Mouse (Mus musculus) liver, embryonic 12.5 days (tissue): ENCODE results near the gene Tmem269. TPM values are rescaled to one million over a fixed set of nuclear protein-coding genes. Genes with fewer than 3 reads are reported as not detected.

Source experiments
- ATAC-seq: fragments of 200-750 bp; cut with Nextera tagmentation; 2 replicates; pipeline ENCODE4 v1.8.0; 2017; ENCODE audit warnings: moderate number of reproducible peaks, mild to moderate bottlenecking, moderate library complexity
- H3K27ac ChIP-seq: fragments of 300-500 bp; sonication (generic); 2 replicates; pipeline ENCODE4 v1.5.1; 2016; ENCODE audit warnings: mild to moderate bottlenecking
- H3K27me3 ChIP-seq: fragments of 300-500 bp; sonication (generic); replicated peaks from 2 replicates; pipeline ENCODE4 v1.6.1; 2016; ENCODE audit warnings: mild to moderate bottlenecking, moderate library complexity
- H3K36me3 ChIP-seq: fragments of 300-500 bp; sonication (generic); 2 replicates; pipeline ENCODE4 v1.6.1; 2016; ENCODE audit warnings: mild to moderate bottlenecking, moderate library complexity
- H3K4me1 ChIP-seq: fragments of 300-500 bp; sonication (generic); 2 replicates; pipeline ENCODE4 v1.6.1; 2016
- H3K4me2 ChIP-seq: fragments of 300-500 bp; sonication (generic); 2 replicates; pipeline ENCODE4 v1.6.1; 2016; ENCODE audit warnings: mild to moderate bottlenecking, moderate library complexity
- H3K4me3 ChIP-seq: fragments of 300-500 bp; sonication (generic); 2 replicates; pipeline ENCODE4 v1.5.1; 2016; ENCODE audit warnings: mild to moderate bottlenecking, moderate library complexity
- H3K9ac ChIP-seq: fragments of 300-500 bp; sonication (generic); 2 replicates; pipeline ENCODE4 v1.6.1; 2016; ENCODE audit warnings: mild to moderate bottlenecking, moderate library complexity
- H3K9me3 ChIP-seq: fragments of 300-500 bp; sonication (generic); replicated peaks from 2 replicates; pipeline ENCODE4 v1.6.1; 2016; ENCODE audit warnings: mild to moderate bottlenecking, moderate library complexity
- WGBS: fragments of 180-500 bp; shearing (Covaris S2); methylation state at CpG from one replicate; pipeline ENCODE4 v1.1.7; 2016; ENCODE audit not compliant: insufficient replicate concordance; 5-methylcytosine and 5-hydroxymethylcytosine counted together
- polyA plus RNA-seq: library from polyadenylated mRNA; unstranded; fragments of >200 nt; fragmentation: Nextera tagmentation; extraction: Ambion mirVana; gene quantifications from 2 replicates; pipeline ENCODE4 v1.2.1, GENCODE M21; 2016

The Tmem269 gene
- polyA plus RNA-seq, 1 experiment from 2014 or later, result not detected

DNA sequence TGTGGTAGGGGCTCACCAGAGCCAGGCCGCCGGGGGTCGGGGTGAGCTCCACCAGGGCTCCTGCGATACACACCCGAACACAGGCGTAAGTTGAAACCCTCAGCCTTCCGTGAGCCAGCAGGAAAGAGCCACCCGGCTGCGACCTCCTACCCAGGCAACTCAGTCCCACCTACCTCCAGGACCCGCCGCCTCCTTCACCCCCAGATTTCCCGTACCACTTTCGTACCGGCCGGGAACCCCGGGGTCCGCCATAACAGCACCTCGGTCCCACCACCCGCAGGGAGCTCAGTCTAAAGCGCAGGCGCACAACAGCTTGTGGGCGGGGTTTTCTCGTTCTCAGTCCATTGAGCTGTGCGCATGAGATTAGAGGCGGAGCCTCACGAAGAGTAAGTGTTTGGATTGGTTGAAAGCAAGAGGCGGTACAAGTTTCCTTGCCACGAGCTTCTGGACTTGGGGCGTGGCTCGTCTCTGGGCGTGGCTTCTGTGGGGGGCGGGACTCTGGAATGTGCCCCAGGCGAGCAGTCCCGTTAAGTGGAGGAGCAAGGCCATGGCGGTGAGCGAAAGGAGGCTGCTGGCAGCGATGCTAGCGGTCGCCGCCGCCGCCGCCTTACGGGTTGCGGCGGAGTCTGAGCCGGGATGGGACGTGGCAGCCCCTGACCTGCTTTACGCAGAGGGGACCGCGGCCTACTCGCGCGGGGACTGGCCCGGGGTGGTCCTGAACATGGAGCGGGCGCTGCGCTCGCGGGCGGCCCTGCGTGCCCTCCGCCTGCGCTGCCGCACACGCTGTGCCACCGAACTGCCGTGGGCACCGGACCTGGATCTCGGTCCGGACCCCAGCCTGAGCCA lies 14.6 kb upstream of the Tmem269 start, which contains the start of the genes AU022252 and P3h1:
TSS of gene AU022252 (minus strand) at position 303 of the 846 bp plus-strand sequence.
TSS of gene P3h1 (plus strand) at position 506 of the 846 bp plus-strand sequence.
- H3K9ac ChIP-seq, result peak within 1 kb of the TSS; percentile 86
- H3K4me2 ChIP-seq, result peak within 1 kb of the TSS; percentile 100
- peak within 1 kb of the TSS; percentile 69 for H3K27ac ChIP-seq
- under 1% methylated on average over 71 of the region's 71 CpGs for WGBS
- H3K4me3 ChIP-seq, result peak within 1 kb of the TSS; percentile 90
- peaks cover 29% of the 10 kb centered on the region for H3K4me1 ChIP-seq
- ATAC-seq, result peak; percentile 96
- H3K9me3 ChIP-seq, result no peaks in the 10 kb centered on the region
- no peaks in the 10 kb centered on the region for H3K27me3 ChIP-seq
- H3K36me3 ChIP-seq, result peaks cover 23% of the 10 kb centered on the region

DNA sequence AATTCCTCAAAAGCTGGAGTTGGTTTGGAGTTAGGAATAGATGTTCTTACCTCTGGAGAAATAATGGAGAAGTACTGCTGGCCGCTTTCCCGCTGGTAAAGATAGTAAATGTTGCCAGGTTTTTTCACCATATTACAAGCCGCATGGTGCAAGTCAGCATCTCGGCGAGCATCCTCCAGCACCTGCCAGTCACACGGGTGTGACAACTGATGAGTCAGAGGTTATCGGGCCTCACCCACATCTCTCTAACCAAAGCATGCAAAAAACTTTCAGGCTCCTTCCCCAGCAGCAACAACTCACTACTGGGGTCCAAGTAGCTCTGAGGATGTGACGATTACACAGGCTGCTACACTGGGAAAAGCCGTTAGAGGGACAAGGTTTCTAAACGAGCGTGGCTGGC lies 8.7 kb upstream of the Tmem269 start:
- peaks cover 45% of the 10 kb centered on the region for H3K36me3 ChIP-seq
- WGBS, result 80% methylated on average over 11 of the region's 11 CpGs
- peak; percentile 58; the same call in 1 of the 2 replicates for ATAC-seq

DNA sequence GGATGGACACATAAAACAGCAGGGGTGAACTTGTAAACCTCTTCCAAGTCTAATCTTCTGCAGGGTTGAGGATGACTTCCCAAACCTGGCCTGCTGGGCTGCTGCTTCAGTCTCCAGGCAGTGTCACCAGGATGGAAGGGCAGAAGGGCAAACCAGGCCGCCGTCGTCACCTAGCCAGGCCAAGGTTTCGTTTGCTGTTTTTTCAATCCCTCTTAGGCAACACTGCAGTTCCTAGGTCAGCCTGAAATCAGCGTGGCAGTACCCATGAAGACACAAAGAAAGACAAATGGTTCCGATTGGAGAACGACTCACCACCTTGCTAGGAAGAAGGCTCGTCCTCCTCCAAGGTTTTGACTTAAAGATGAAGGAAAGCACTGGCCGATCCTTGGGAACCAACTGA lies 7.7 kb upstream of the Tmem269 start:
- no peaks in the 10 kb centered on the region for H3K9me3 ChIP-seq
- H3K4me3 ChIP-seq, result no peak overlapping the region
- 0 out of 2 replicates have a peak, but pooled peaks cover 4% of the 10 kb centered on the region for H3K4me1 ChIP-seq
- no peaks in the 10 kb centered on the region for H3K27me3 ChIP-seq
- no peak overlapping the region for H3K9ac ChIP-seq
- H3K36me3 ChIP-seq, result peaks cover 45% of the 10 kb centered on the region
- no peak overlapping the region for H3K27ac ChIP-seq
- ATAC-seq, result no peak
- 79% methylated on average over 9 of the region's 9 CpGs for WGBS
- H3K4me2 ChIP-seq, result no peak overlapping the region

More for the DNA sequence above, 8.7 kb upstream of the Tmem269 start:
- no peaks in the 10 kb centered on the region for H3K27me3 ChIP-seq
- H3K4me3 ChIP-seq, result no peak overlapping the region
- H3K4me2 ChIP-seq, result no peak overlapping the region
- H3K27ac ChIP-seq, result no peak overlapping the region
- no peak overlapping the region for H3K9ac ChIP-seq
- H3K4me1 ChIP-seq, result peaks cover 10% of the 10 kb centered on the region
- H3K9me3 ChIP-seq, result no peaks in the 10 kb centered on the region

DNA sequence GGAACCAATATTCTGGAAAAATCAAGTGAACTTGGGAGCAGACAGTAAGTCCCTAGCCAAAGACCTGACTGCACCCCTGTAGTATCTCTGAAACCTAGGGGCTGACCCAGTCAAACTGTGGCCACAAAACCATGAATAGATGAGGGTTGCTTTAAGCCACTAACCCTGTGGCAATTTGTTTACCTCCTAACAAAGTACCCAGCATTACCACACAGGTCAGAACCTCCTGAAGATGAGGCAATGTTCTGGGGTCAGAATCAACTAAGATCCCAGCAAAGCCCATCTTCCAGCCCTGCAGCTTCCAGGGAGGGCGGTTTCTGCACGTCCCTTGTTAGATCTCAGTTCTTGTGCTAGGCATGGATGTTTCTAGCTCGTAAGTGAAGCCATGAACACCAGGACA lies 6.5 kb upstream of the Tmem269 start:
- H3K4me2 ChIP-seq, result no peak overlapping the region
- 0 out of 2 replicates have a peak, but pooled peaks cover 4% of the 10 kb centered on the region for H3K4me1 ChIP-seq
- no peak overlapping the region for H3K27ac ChIP-seq
- no peak overlapping the region for H3K4me3 ChIP-seq
- no peaks in the 10 kb centered on the region for H3K27me3 ChIP-seq
- H3K9me3 ChIP-seq, result no peaks in the 10 kb centered on the region
- no peak for ATAC-seq
- H3K9ac ChIP-seq, result no peak overlapping the region
- WGBS, result 87% methylated on average over 3 of the region's 3 CpGs
- H3K36me3 ChIP-seq, result peaks cover 45% of the 10 kb centered on the region

DNA sequence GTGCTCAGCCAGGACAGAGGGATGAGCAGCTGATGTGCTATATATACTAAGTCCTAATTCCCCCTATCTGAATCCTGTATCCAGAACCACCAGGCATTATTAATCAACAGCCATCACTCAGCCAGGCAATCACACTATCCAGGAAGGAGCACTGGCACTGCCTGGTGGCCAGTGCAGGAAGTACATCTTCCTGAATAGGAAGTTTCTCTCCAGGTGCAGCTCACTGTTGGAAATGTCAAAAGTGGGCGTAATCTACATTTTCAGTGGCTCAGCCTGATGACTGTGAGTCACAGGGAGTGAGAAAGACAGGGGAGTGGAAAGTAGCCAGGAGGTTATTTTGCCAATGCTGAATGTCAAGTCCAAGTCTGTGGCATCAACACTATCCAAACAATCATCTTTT lies 5.7 kb upstream of the Tmem269 start:
- ATAC-seq, result peak; percentile 46; the same call in 1 of the 2 replicates
- 68% methylated on average over 1 of the region's 1 CpGs for WGBS
- Histone ChIP-seq H3K27me3 (0 out of 2 replicates have a peak, but pooled peaks cover 1% of the 10 kb centered on the region), H3K36me3 (peaks cover 45% of the 10 kb centered on the region), H3K27ac (no peak overlapping the region), H3K4me1 (0 out of 2 replicates have a peak, but pooled peaks cover 4% of the 10 kb centered on the region), H3K4me3 (no peak overlapping the region), H3K9ac (no peak overlapping the region), H3K9me3 (no peaks in the 10 kb centered on the region), H3K4me2 (no peak overlapping the region)

DNA sequence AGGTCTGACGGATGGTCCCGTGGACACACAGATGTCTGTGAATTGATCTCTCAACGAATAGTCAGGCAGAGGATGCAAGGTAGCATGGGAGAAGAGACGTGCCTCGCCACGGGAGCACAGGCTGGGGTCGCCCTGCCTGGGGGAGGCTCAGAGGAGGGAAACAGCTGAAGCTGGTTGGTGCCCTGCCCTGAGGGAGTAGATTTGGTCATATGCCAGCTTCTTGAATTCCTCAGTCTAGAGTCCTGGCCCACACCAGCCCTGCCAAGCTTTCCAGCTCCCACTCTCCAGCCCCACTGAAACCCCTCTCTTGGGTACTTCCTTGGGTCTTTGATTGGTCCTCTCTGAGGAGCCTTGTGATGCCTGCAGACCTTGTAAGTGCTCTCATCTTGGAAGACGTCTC lies 1.4 kb downstream of the Tmem269 start:
- Histone ChIP-seq H3K4me1 (peaks cover 9% of the 10 kb centered on the region), H3K36me3 (no peaks in the 10 kb centered on the region), H3K4me3 (no peak overlapping the region), H3K27me3 (peaks cover 35% of the 10 kb centered on the region), H3K9ac (no peak overlapping the region), H3K27ac (no peak overlapping the region), H3K4me2 (no peak overlapping the region), H3K9me3 (no peaks in the 10 kb centered on the region)
- no peak for ATAC-seq
- 52% methylated on average over 8 of the region's 8 CpGs for WGBS

DNA sequence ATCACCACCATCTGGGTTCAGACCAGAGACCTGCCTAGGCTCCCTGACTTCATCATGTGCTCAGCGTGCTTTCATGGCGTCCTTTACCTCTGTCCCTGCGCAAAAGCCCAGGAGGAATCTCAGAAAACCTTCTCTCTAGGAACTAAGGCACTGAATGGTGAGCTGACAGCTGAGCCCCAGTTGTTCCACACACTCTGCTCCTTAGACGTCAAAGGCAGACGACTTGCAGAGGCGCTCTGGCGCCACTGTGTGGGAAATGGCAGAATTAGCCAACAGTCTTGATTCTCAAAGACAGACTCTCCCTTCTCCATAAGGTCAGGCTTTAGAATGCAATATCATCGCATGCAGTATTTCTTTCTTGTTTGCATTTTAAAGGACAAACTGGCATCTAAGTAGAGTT lies 13.3 kb downstream of the Tmem269 start:
- WGBS, result 10% methylated on average over 8 of the region's 8 CpGs
- peak; percentile 75 for ATAC-seq

DNA sequence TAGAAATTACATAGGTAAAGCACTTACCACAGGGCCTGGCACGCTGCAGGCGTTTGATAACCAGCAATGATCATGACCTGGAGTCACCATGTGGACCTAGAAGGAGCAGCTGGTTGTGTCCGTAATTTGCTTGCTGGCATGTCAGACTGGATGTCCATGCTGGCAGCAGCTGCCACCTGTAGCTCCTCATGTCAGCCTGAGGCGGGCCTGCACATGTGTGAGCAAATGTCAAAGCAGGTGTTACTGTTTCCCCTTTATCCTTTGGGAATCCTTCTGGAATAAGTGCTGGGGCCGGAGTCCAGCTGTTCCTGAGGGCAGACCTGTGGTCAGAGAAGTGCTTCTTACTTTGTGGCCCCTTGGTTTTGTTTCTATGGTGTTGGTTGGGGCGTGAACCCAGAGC lies 19.9 kb downstream of the Tmem269 start:
- Histone ChIP-seq H3K9me3 (no peaks in the 10 kb centered on the region), H3K9ac (peak overlapping the region; percentile 42; the same call in 1 of the 2 replicates), H3K4me3 (no peak overlapping the region), H3K36me3 (peaks cover 50% of the 10 kb centered on the region), H3K4me2 (peak overlapping the region; percentile 85), H3K27ac (peak overlapping the region; percentile 46), H3K27me3 (no peaks in the 10 kb centered on the region), H3K4me1 (peaks cover 58% of the 10 kb centered on the region)
- ATAC-seq, result no peak
- 77% methylated on average over 6 of the region's 6 CpGs for WGBS

More for the DNA sequence above, 13.3 kb downstream of the Tmem269 start:
- H3K4me1 ChIP-seq, result peaks cover 8% of the 10 kb centered on the region; the same call in 1 of the 2 replicates
- no peak overlapping the region for H3K4me2 ChIP-seq
- peaks cover 23% of the 10 kb centered on the region for H3K36me3 ChIP-seq
- no peak overlapping the region for H3K27ac ChIP-seq
- peaks cover 31% of the 10 kb centered on the region; the same call in 1 of the 2 replicates for H3K27me3 ChIP-seq
- no peak overlapping the region for H3K9ac ChIP-seq
- no peaks in the 10 kb centered on the region for H3K9me3 ChIP-seq
- H3K4me3 ChIP-seq, result no peak overlapping the region

DNA sequence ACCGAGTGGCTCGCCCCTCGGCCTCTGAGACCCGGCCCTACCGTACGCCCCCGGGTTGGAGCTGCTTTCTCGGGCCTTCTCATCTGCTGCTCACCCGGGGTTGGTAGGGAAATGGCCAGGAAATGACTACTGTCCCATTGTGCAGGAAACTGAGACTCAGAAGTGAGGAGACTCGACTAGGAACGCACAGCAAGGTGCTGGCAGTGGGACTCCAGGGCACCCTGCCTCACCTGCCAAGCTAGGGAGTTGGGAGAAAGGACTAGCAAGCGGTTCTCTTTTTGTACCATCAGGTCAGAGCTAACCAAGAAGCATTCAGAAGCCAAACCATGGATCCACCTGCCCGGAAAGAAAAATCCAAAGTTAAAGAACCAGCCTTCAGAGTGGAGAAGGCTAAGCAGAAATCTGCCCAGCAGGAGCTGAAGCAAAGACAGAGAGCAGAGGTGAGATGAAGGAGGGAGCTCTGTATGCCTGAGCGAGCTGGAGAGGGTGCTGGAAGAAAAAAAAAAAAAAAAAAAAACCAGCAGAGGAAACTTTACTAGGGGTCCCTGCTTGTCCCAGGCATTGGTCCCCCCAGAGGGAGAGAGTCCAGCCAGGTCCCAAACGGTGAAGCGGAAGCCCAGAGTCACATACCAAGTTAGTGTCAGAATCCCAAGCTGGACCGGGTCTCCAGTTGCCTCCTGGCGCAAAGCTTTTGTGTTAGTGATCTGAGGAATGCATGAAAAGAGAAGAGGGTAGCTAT lies 22.3 kb downstream of the Tmem269 start:
- peak overlapping the region; percentile 99 for H3K27ac ChIP-seq
- peak overlapping the region; percentile 95 for H3K4me3 ChIP-seq
- peak overlapping the region; percentile 85 for H3K4me2 ChIP-seq
- peaks cover 37% of the 10 kb centered on the region for H3K36me3 ChIP-seq
- no peaks in the 10 kb centered on the region for H3K27me3 ChIP-seq
- peaks cover 81% of the 10 kb centered on the region for H3K4me1 ChIP-seq
- WGBS, result 15% methylated on average over 18 of the region's 18 CpGs
- H3K9me3 ChIP-seq, result no peaks in the 10 kb centered on the region
- H3K9ac ChIP-seq, result peak overlapping the region; percentile 97
- ATAC-seq, result peak; percentile 58

DNA sequence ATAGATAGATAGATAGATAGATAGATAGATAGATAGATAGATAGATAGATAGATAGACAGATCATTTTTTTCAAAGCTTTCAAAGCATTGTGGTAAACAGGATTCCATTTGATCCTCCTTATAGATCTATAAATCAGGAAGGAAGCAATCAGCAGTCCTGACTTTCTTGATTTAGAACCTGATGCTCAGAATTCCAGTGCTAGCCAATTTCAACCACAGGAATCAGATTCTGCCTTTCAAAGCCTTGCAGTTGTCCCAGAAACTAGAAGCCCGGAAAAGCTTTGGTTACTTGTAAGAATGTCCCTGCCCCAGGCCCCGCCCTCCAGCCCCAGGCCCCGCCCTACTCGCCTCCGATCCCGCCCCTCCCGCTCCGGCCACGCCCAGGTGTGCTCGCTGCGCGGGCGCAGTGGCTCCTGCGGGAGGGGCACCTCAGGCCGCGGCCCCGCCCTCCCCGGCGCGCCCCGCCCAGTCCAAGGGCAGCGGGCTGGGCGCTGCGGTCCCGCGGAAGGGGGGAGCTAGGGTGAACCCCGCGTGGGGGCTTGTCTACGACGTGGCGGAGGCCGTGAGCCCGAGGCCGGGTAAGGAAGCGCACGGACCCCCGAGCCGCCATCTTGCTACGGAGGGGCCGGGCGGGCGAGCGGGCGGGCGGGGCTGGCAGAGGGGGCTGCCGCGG lies 23.0 kb downstream of the Tmem269 start, which contains the start of gene Svbp:
TSS of gene Svbp (plus strand) at position 398 of the 673 bp plus-strand sequence.
- H3K27me3 ChIP-seq, result no peaks in the 10 kb centered on the region
- peak; percentile 86 for ATAC-seq
- H3K9ac ChIP-seq, result peak within 1 kb of the TSS; percentile 97
- H3K36me3 ChIP-seq, result peaks cover 30% of the 10 kb centered on the region
- H3K4me1 ChIP-seq, result peaks cover 83% of the 10 kb centered on the region
- peak within 1 kb of the TSS; percentile 85 for H3K4me2 ChIP-seq
- WGBS, result under 1% methylated on average over 45 of the region's 47 CpGs
- peak within 1 kb of the TSS; percentile 99 for H3K27ac ChIP-seq
- H3K9me3 ChIP-seq, result no peaks in the 10 kb centered on the region
- H3K4me3 ChIP-seq, result peak within 1 kb of the TSS; percentile 95

DNA sequence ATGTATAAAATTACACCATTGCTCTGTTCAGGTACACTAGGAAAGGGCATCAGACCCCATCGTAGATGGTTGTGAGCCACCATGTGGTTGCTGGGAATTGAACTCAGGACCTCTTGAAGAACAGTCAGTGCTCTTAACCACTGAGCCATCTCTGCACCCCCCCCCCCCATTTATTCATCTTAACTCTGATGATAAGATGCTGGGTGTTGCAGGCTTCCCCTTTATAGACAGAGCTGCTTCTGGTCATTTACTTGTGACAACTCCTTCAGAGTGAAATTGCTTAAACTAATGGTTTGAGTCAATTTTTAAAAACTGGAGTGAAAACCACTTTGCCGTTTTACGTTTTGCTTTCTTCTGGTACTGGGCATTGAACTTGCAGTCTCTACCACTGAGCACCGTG lies 25.3 kb downstream of the Tmem269 start:
- peak overlapping the region; percentile 99 for H3K27ac ChIP-seq
- ATAC-seq, result no peak

More for the DNA sequence above, 25.3 kb downstream of the Tmem269 start:
- H3K27me3 ChIP-seq, result no peaks in the 10 kb centered on the region
- no peaks in the 10 kb centered on the region for H3K9me3 ChIP-seq
- H3K4me3 ChIP-seq, result no peak overlapping the region
- H3K9ac ChIP-seq, result peak overlapping the region; percentile 17; the same call in 1 of the 2 replicates
- WGBS, result 85% methylated on average over 4 of the region's 4 CpGs
- H3K4me2 ChIP-seq, result no peak overlapping the region
- H3K36me3 ChIP-seq, result peaks cover 19% of the 10 kb centered on the region
- H3K4me1 ChIP-seq, result peaks cover 70% of the 10 kb centered on the region
